In the genomic region with DNA sequence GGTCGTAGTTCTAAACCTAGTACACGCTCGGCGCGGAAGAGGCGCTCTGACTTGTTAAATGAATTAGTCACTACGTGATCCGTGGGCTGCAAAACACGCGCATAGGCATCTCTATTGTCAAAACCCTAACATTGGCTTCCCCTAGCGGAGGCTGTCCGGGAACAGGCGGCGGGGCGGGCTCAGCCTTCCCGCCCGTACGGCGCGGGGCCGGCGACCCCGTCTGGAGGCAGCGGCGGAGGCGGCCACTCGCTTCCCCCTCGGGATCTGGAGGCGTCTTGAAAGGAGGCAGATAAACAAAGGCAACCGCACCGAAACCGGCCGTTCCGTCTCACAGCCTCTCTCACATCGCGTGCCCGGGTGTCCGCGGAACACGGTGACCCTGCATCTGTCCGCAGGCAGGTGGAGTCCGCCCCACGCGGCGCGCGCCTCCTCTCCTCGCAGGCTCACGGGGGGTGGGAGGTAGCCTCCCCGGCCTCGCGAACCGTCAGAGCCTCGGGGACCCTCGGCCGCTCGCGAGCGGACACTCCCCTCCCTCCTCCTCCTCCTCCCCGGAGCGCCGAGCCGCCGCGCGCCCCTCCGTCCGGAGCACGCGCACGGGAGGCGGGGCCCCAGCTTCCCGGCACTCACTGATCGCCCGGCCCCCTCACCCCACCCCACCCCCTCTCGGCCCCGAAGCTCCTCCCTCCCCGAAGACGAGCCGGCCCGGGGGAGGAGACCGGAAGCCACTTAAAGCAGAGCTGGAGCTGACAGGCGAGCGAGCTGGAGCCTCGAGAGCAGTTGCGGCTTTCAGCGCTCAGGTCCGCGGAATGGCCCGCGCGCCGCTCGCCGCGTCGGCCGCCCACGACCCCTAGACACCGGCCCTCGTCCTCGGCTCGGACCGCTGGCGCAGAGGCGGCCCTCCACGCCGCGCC, we compare ENCODE assay signal across 8 mouse cellular contexts. TPM values are rescaled to one million over a fixed set of nuclear protein-coding genes. Genes with fewer than 3 reads are reported as not detected.
DNase-seq lines count a peak whose midpoint lies in the region; ATAC-seq and TF ChIP-seq lines count a peak whose summit lies in the region.

Gene Tiparp (plus strand): TSS at position 720 of the 911 bp plus-strand sequence.

- H3K4me3 ChIP-seq in bone marrow macrophage, adult 2 months (ENCODE audit: insufficient read depth, low read length), result peak within 1 kb of the TSS; percentile 92
- peak within 1 kb of the TSS; percentile 68 for H3K4me3 ChIP-seq in embryonic fibroblast, embryonic 13.5 days (ENCODE audit: insufficient read depth, low read length)
- H3K4me3 ChIP-seq in kidney, embryonic 14.5 days (ENCODE audit: low read length), result peak within 1 kb of the TSS; percentile 88
- H3K4me3 ChIP-seq in limb, embryonic 15.5 days, result peak within 1 kb of the TSS; percentile 94

- peaks cover 18% of the 10 kb centered on the region for H3K4me1 ChIP-seq in bone marrow macrophage, adult 2 months (ENCODE audit: control insufficient read depth, insufficient read depth, low read length)
- H3K4me1 ChIP-seq in embryonic fibroblast, embryonic 13.5 days (ENCODE audit: control insufficient read depth, insufficient read depth, low read length), result no peaks in the 10 kb centered on the region
- H3K4me1 ChIP-seq in kidney, embryonic 14.5 days (ENCODE audit: control insufficient read depth, insufficient read depth, low read length), result 0 out of 2 replicates have a peak, but pooled peaks cover 3% of the 10 kb centered on the region
- H3K4me1 ChIP-seq in limb, embryonic 15.5 days, result no peaks in the 10 kb centered on the region

- peak; percentile 95 for ATAC-seq in kidney, embryonic 14.5 days (ENCODE audit: low FRiP score, low TSS enrichment)
- ATAC-seq in limb, embryonic 15.5 days (ENCODE audit: insufficient number of reproducible peaks, low FRiP score, low TSS enrichment, low read depth), result peak; percentile 94

- no peak for TF ChIP-seq CTCF in bone marrow macrophage, adult 2 months (IDR thresholded peaks at IDR 0.05; ENCODE audit: low read depth, low read length)
- no peak for TF ChIP-seq CTCF in embryonic fibroblast, embryonic 13.5 days (IDR thresholded peaks at IDR 0.05; ENCODE audit: borderline replicate concordance, insufficient read depth, low read length)

- no peaks in the 10 kb centered on the region for H3K27me3 ChIP-seq in kidney, embryonic 14.5 days (ENCODE audit: control insufficient read depth, insufficient read depth, low read length)
- no peaks in the 10 kb centered on the region for H3K27me3 ChIP-seq in limb, embryonic 15.5 days

- H3K9ac ChIP-seq in kidney, embryonic 14.5 days (ENCODE audit: low read depth, low read length), result peak within 1 kb of the TSS; percentile 89
- H3K9ac ChIP-seq in limb, embryonic 15.5 days, result peak within 1 kb of the TSS; percentile 92

- TF ChIP-seq POLR2A in bone marrow macrophage, adult 2 months (IDR thresholded peaks at IDR 0.05; ENCODE audit: borderline replicate concordance, low read depth, low read length), result peak; percentile 93
- peak; percentile 98 for TF ChIP-seq POLR2A in embryonic fibroblast, embryonic 13.5 days (IDR thresholded peaks at IDR 0.05; ENCODE audit: low read depth, low read length)

- peak; percentile 95 for DNase-seq in A20 (ENCODE audit: low read depth, low spot score)
- peak; percentile 89 to 93 for DNase-seq in heart, adult 9 months (ENCODE audit: low spot score in 2 of 2)
- DNase-seq in monocyte, adult 2 months (ENCODE audit: low read depth in 1 of 2, low spot score in 2 of 2), result peak; percentile 62 to 79
- DNase-seq in spleen, postnatal 36 days (ENCODE audit: low spot score in 2 of 2), result peak; percentile 93

- H3K36me3 ChIP-seq in kidney, embryonic 14.5 days (ENCODE audit: control insufficient read depth, insufficient read depth, low read length), result no peaks in the 10 kb centered on the region; the same call in 1 of the 2 replicates
- no peaks in the 10 kb centered on the region for H3K36me3 ChIP-seq in limb, embryonic 15.5 days

- peak within 1 kb of the TSS; percentile 85 for H3K27ac ChIP-seq in bone marrow macrophage, adult 2 months (ENCODE audit: insufficient read depth, low read depth, low read length)
- peak within 1 kb of the TSS; percentile 90 for H3K27ac ChIP-seq in embryonic fibroblast, embryonic 13.5 days (ENCODE audit: insufficient read depth, low read length)
- H3K27ac ChIP-seq in kidney, embryonic 14.5 days (ENCODE audit: low read depth, low read length), result peak within 1 kb of the TSS; percentile 97
- H3K27ac ChIP-seq in limb, embryonic 15.5 days, result peak within 1 kb of the TSS; percentile 98

- WGBS in kidney, embryonic 14.5 days, result under 1% methylated on average over 85 of the region's 109 CpGs
- WGBS in limb, embryonic 15.5 days, result under 1% methylated on average over 95 of the region's 109 CpGs

- H3K9me3 ChIP-seq in kidney, embryonic 14.5 days (ENCODE audit: control insufficient read depth, low read length), result no peaks in the 10 kb centered on the region
- H3K9me3 ChIP-seq in limb, embryonic 15.5 days, result no peaks in the 10 kb centered on the region

- peak within 1 kb of the TSS; percentile 68 for H3K4me2 ChIP-seq in kidney, embryonic 14.5 days (replicated peaks; ENCODE audit: low read depth, low read length)
- peak within 1 kb of the TSS; percentile 70 for H3K4me2 ChIP-seq in limb, embryonic 15.5 days

RNA-seq across cellular contexts. Expression of gene Tiparp, which starts in this region (rescaled TPM):
- polyA plus RNA-seq in bone marrow macrophage, adult 2 months (2012; ENCODE audit: insufficient read depth, insufficient read length, missing spikeins), result 24.6 and 26.1 TPM in 2 replicates
- polyA plus RNA-seq in embryonic fibroblast, embryonic 13.5 days (2011; ENCODE audit: insufficient read length, low read depth, missing spikeins), result 38.7 and 44.9 TPM in 2 replicates
- polyA plus RNA-seq in kidney, embryonic 14.5 days (2014; fragmentation: Nextera tagmentation; extraction: Ambion mirVana), result 23.1 and 29.9 TPM in 2 replicates
- polyA plus RNA-seq in limb, embryonic 15.5 days (2015; fragmentation: Nextera tagmentation; extraction: Ambion mirVana), result 36.8 and 39.0 TPM in 2 replicates

Comparison
In these comparisons a context has a peak if more than half of its experiments do, and no peak if none do; other contexts are left out.
1. Peak in every context shown above with its lines: DNase-seq, ATAC-seq, H3K4me3 ChIP-seq and H3K27ac ChIP-seq.